Mouse (Mus musculus) cortical plate, adult 2 months (tissue): Measurements from ENCODE around the gene Nr0b2. TPM values are rescaled to one million over a fixed set of nuclear protein-coding genes. Genes with fewer than 3 reads are reported as not detected.

Experiments used
- H3K27ac ChIP-seq: fragments of 200-500 bp; 2 replicates; pipeline ENCODE4 v1.5.1; 2012; ENCODE audit warnings: low read length, control low read depth, inconsistent platforms; ENCODE audit not compliant: insufficient read depth
- H3K4me1 ChIP-seq: fragments of 200-500 bp; 2 replicates; pipeline ENCODE4 v1.6.1; 2011; ENCODE audit warnings: low read length; ENCODE audit not compliant: control insufficient read depth, insufficient read depth
- H3K4me3 ChIP-seq: fragments of 200-500 bp; 2 replicates; pipeline ENCODE4 v1.5.1; 2011; ENCODE audit warnings: mild to moderate bottlenecking, low read length, control low read depth; ENCODE audit not compliant: insufficient read depth
- CTCF ChIP-seq: fragments of 200-500 bp; IDR thresholded peaks from 2 replicates; pipeline ENCODE4 v1.5.1; 2011; ENCODE audit warnings: mild to moderate bottlenecking, control low read depth, low read length; ENCODE audit not compliant: insufficient read depth; ENCODE audit errors: extremely low read depth
- POLR2A ChIP-seq: fragments of 200-500 bp; IDR thresholded peaks from 2 replicates; pipeline ENCODE4 v1.6.1; 2011; ENCODE audit warnings: mild to moderate bottlenecking, low read length, control low read depth; ENCODE audit not compliant: insufficient read depth; ENCODE audit errors: extremely low read depth
- polyA plus RNA-seq: library from polyadenylated mRNA; depleted of rRNA; stranded (reverse); fragments of >200 nt; gene quantifications from 2 replicates; pipeline ENCODE4 v1.2.3, GENCODE M21; 2012

The Nr0b2 gene
- polyA plus RNA-seq, 1 experiment = not detected

GRCm38 (mm10) chr4:133561622-133562021, 8.4 kb downstream of the Nr0b2 start:
- no peak for TF ChIP-seq CTCF
- TF ChIP-seq POLR2A = no peak
- Histone ChIP-seq H3K4me3 (no peak overlapping the region), H3K27ac (no peak overlapping the region), H3K4me1 (no peaks in the 10 kb centered on the region)

- H3K4me1 ChIP-seq = no peaks in the 10 kb centered on the region
- TF ChIP-seq POLR2A (no peak), CTCF (no peak)
- H3K4me3 ChIP-seq = no peak overlapping the region
- H3K27ac ChIP-seq = no peak overlapping the region
These were observed 10.0 kb downstream of the Nr0b2 start for GRCm38 (mm10) chr4:133563123-133563571.

GRCm38 (mm10) chr4:133567251-133567650, 14.1 kb downstream of the Nr0b2 start:
- Histone ChIP-seq H3K4me1 (no peaks in the 10 kb centered on the region), H3K4me3 (no peak overlapping the region), H3K27ac (no peak overlapping the region)
- TF ChIP-seq CTCF = no peak
- no peak for TF ChIP-seq POLR2A

GRCm38 (mm10) chr4:133569291-133570065, 16.3 kb downstream of the Nr0b2 start:
- TF ChIP-seq CTCF (no peak), POLR2A (no peak)
- Histone ChIP-seq H3K4me1 (no peaks in the 10 kb centered on the region), H3K27ac (no peak overlapping the region), H3K4me3 (no peak overlapping the region)

GRCm38 (mm10) chr4:133570066-133570466, 16.9 kb downstream of the Nr0b2 start:
- no peak overlapping the region for H3K4me3 ChIP-seq
- TF ChIP-seq CTCF = no peak
- TF ChIP-seq POLR2A = no peak
- H3K4me1 ChIP-seq = no peaks in the 10 kb centered on the region
- H3K27ac ChIP-seq = no peak overlapping the region

GRCm38 (mm10) chr4:133574070-133574842, 21.1 kb downstream of the Nr0b2 start, which contains the start of gene Gpatch3:
TSS of gene Gpatch3 (plus strand) at chr4:133574745.
- peak within 1 kb of the TSS; percentile 82 for H3K4me3 ChIP-seq
- no peak for TF ChIP-seq CTCF
- TF ChIP-seq POLR2A = peak; percentile 95
- H3K27ac ChIP-seq = no peak within 1 kb of the TSS
- H3K4me1 ChIP-seq = no peaks in the 10 kb centered on the region

GRCm38 (mm10) chr4:133574843-133575202, 21.6 kb downstream of the Nr0b2 start:
- no peak for TF ChIP-seq POLR2A
- no peak for TF ChIP-seq CTCF
- Histone ChIP-seq H3K4me3 (peak overlapping the region; percentile 82), H3K27ac (no peak overlapping the region), H3K4me1 (no peaks in the 10 kb centered on the region)

- no peaks in the 10 kb centered on the region for H3K4me1 ChIP-seq
- TF ChIP-seq POLR2A (no peak), CTCF (no peak)
These were observed 24.8 kb downstream of the Nr0b2 start for GRCm38 (mm10) chr4:133577983-133578382.

GRCm38 (mm10) chr4:133583690-133584058, 30.5 kb downstream of the Nr0b2 start:
- no peak for TF ChIP-seq POLR2A
- no peak for TF ChIP-seq CTCF
- H3K4me1 ChIP-seq = no peaks in the 10 kb centered on the region
- peak overlapping the region; percentile 73 for H3K4me3 ChIP-seq
- peak overlapping the region; percentile 51 for H3K27ac ChIP-seq

More at GRCm38 (mm10) chr4:133577983-133578382, 24.8 kb downstream of the Nr0b2 start:
- Histone ChIP-seq H3K27ac (no peak overlapping the region), H3K4me3 (no peak overlapping the region)
